In the genomic region with DNA sequence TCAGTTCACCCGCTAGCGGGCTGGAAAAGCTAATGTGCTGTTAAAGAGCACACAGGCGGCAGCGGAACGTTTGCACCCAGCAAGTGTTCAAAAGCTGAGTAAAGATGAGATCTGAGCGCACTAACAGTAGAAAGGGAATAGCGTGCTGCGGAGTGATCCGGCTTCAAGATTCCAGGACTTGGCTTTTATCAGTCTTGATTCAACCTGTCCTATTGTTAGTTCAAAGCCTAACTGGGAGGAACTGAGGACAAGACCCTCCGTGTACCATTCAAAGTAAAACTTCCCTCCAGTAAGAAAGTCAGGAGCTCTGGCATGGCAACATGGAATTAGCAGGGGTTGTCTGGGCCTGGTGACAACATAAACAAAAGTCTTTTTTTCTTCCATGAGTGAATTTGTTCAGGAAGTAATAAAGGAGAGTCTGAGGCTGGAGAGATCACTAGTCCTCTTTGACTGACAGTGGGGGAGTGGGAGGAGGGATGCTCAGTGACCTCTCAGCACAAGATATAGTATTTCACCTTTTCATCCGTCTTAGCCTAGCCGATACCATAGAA, we compare ENCODE assay signal across 8 mouse cellular contexts. TPM values are rescaled to one million over a fixed set of nuclear protein-coding genes. Genes with fewer than 3 reads are reported as not detected.
DNase-seq lines count a peak whose midpoint lies in the region; ATAC-seq lines count a peak whose summit lies in the region.

No protein-coding gene starts in this region.

- no peaks in the 10 kb centered on the region for H3K36me3 ChIP-seq in heart, embryonic 10.5 days
- no peaks in the 10 kb centered on the region for H3K36me3 ChIP-seq in hindbrain, embryonic 14.5 days (replicated peaks; ENCODE audit: control insufficient read depth, insufficient read depth)
- no peaks in the 10 kb centered on the region for H3K36me3 ChIP-seq in liver, embryonic 15.5 days (replicated peaks)

- 7% methylated on average over 12 of the region's 12 CpGs for WGBS in heart, embryonic 10.5 days
- WGBS in hindbrain, embryonic 14.5 days = 1% methylated on average over 12 of the region's 12 CpGs
- 10% methylated on average over 12 of the region's 12 CpGs for WGBS in liver, embryonic 15.5 days (ENCODE audit: insufficient replicate concordance)

- H3K4me1 ChIP-seq in heart, embryonic 10.5 days = peaks cover 8% of the 10 kb centered on the region; the same call in 1 of the 2 replicates
- H3K4me1 ChIP-seq in hindbrain, embryonic 14.5 days (replicated peaks; ENCODE audit: control insufficient read depth, insufficient read depth, low read length) = peaks cover 10% of the 10 kb centered on the region
- 0 out of 2 replicates have a peak, but pooled peaks cover 5% of the 10 kb centered on the region for H3K4me1 ChIP-seq in liver, embryonic 15.5 days (replicated peaks)

- peaks cover 13% of the 10 kb centered on the region; the same call in 1 of the 2 replicates for H3K27me3 ChIP-seq in heart, embryonic 10.5 days (ENCODE audit: insufficient read depth, poor library complexity, severe bottlenecking)
- H3K27me3 ChIP-seq in hindbrain, embryonic 14.5 days (ENCODE audit: control insufficient read depth, insufficient read depth, low read length) = no peaks in the 10 kb centered on the region
- H3K27me3 ChIP-seq in liver, embryonic 15.5 days = peaks cover 36% of the 10 kb centered on the region

- intact Hi-C loops in gastrocnemius, postnatal 36 days (cut with DNase I) = no loop called here

- H3K27ac ChIP-seq in heart, embryonic 10.5 days = no peak overlapping the region
- H3K27ac ChIP-seq in hindbrain, embryonic 14.5 days = peak overlapping the region; percentile 9; the same call in 1 of the 2 replicates
- H3K27ac ChIP-seq in liver, embryonic 15.5 days (replicated peaks) = no peak overlapping the region

- peak overlapping the region; percentile 81 for H3K4me3 ChIP-seq in heart, embryonic 10.5 days
- peak overlapping the region; percentile 59 for H3K4me3 ChIP-seq in hindbrain, embryonic 14.5 days (replicated peaks; ENCODE audit: low read length)
- H3K4me3 ChIP-seq in liver, embryonic 15.5 days (replicated peaks) = no peak overlapping the region

- DNase-seq in heart, embryonic 10.5 days (ENCODE audit: low spot score) = peak; percentile 73
- no peak for DNase-seq in heart, adult 18-20 months
- DNase-seq in brain, adult 2 months (ENCODE audit: low read depth, low spot score) = peak; percentile 49
- DNase-seq in hindbrain, embryonic 14.5 days (ENCODE audit: low spot score) = peak; percentile 69
- DNase-seq in yolk sac, embryonic 10.5 days (ENCODE audit: low spot score) = no peak
- no peak for DNase-seq in urinary bladder, postnatal 10 days (ENCODE audit: low spot score)
- DNase-seq in gastrocnemius, postnatal 36 days = no peak

- ATAC-seq in hindbrain, embryonic 14.5 days (ENCODE audit: low FRiP score) = peak; percentile 18
- ATAC-seq in liver, embryonic 15.5 days (ENCODE audit: insufficient read depth) = no peak

- H3K4me2 ChIP-seq in hindbrain, embryonic 14.5 days (replicated peaks) = peak overlapping the region; percentile 64
- peak overlapping the region; percentile 74 for H3K4me2 ChIP-seq in liver, embryonic 15.5 days

- H3K9me3 ChIP-seq in heart, embryonic 10.5 days = no peaks in the 10 kb centered on the region
- no peaks in the 10 kb centered on the region for H3K9me3 ChIP-seq in hindbrain, embryonic 14.5 days (ENCODE audit: control insufficient read depth, low read length)
- no peaks in the 10 kb centered on the region for H3K9me3 ChIP-seq in liver, embryonic 15.5 days (replicated peaks)

- H3K9ac ChIP-seq in hindbrain, embryonic 14.5 days = peak overlapping the region; percentile 32
- no peak overlapping the region for H3K9ac ChIP-seq in liver, embryonic 15.5 days

RNA-seq across cellular contexts. Expression of a gene that starts 0.8 kb away (rescaled TPM):
- polyA plus RNA-seq in heart, embryonic 10.5 days (2016; fragmentation: Nextera tagmentation; extraction: Ambion mirVana) = 1.0 and 2.0 TPM in 2 replicates
- total RNA-seq in heart, adult 18-20 months (2021) = under 1 TPM; 0.05 to 0.23 TPM
- 11.3 and 12.3 TPM in 2 replicates for polyA plus RNA-seq in hindbrain, embryonic 14.5 days (2014; fragmentation: Nextera tagmentation; extraction: Ambion mirVana)
- polyA plus RNA-seq in liver, embryonic 15.5 days (2015; fragmentation: Nextera tagmentation; extraction: Ambion mirVana) = 0.18 and 0.20 TPM in 2 replicates
- total RNA-seq in gastrocnemius, postnatal 36 days (2021) = not detected

RNA-seq across cellular contexts. Expression of a gene that starts 29.2 kb away (rescaled TPM):
- 3.9 and 5.1 TPM in 2 replicates for polyA plus RNA-seq in heart, embryonic 10.5 days (2016; fragmentation: Nextera tagmentation; extraction: Ambion mirVana)
- total RNA-seq in heart, adult 18-20 months (2021) = 10 to 100 TPM; 10.3 to 11.7 TPM
- polyA plus RNA-seq in hindbrain, embryonic 14.5 days (2014; fragmentation: Nextera tagmentation; extraction: Ambion mirVana) = 6.2 and 7.5 TPM in 2 replicates
- 1.4 and 1.5 TPM in 2 replicates for polyA plus RNA-seq in liver, embryonic 15.5 days (2015; fragmentation: Nextera tagmentation; extraction: Ambion mirVana)
- total RNA-seq in gastrocnemius, postnatal 36 days (2021) = 1 to 10 TPM; 2.7 to 4.4 TPM

Comparison
In these comparisons a context has a peak if more than half of its experiments do, and no peak if none do; other contexts are left out.
1. DNase-seq: peak in heart, embryonic 10.5 days (single experiment), brain, adult 2 months (single experiment) and hindbrain, embryonic 14.5 days (single experiment); none in heart, adult 18-20 months (0 of 2), yolk sac, embryonic 10.5 days (single experiment), urinary bladder, postnatal 10 days (single experiment) and gastrocnemius, postnatal 36 days (0 of 2).